Mouse (Mus musculus) kidney, adult 2 months (tissue): ENCODE results near the gene Spop.

Experiments used
- CTCF ChIP-seq: fragments of 200-500 bp; conservative IDR thresholded peaks from 2 replicates; pipeline ENCODE4 v1.5.1; 2011; ENCODE audit warnings: low read depth, mild to moderate bottlenecking, control low read depth, low read length, moderate library complexity, mixed read lengths; ENCODE audit not compliant: insufficient read depth, insufficient read length
- POLR2A ChIP-seq: fragments of 200-500 bp; IDR thresholded peaks from one replicate; pipeline ENCODE4 v1.6.1; 2011; ENCODE audit warnings: low read depth, low read length, control low read depth

GRCm38 (mm10) chr11:95394112-95394511 is 19.8 kb upstream of the Spop start:
- TF ChIP-seq POLR2A (no peak), CTCF (no peak)
